Mouse (Mus musculus): ENCODE data around the gene Nap1l1. TPM values are rescaled to one million over a fixed set of nuclear protein-coding genes. Genes with fewer than 3 reads are reported as not detected.
"Not testable (repeated sequence)": the region's sequence is repeated elsewhere in the genome, so short reads cannot be mapped to it uniquely, and the experiment has no call there.

Gene Nap1l1
- polyA plus RNA-seq, 1 experiment: 96.6 TPM

DNA sequence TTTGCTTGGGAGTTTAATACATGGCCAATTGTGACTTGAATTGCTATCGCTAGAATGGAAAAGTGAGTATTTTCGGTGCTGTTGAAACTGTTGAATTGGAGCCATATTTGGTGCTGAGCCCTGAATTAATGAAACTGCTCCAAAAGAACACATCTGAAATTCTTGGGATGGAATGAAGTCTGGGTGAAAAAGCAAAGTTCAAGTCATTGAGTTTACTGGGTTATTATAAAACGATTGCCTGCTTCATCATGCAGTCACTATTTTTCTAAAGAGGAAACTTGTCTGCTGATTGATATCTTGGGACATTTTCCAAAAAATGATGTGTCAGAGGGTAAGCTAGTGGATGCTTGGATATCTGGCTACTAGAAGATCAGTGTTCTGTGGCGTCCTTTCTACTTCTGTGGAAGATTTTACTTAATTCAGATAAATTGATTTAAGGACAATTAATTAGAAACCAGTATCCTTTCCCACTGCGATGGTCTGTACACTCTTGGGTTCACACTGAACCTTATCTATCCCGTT is 4.0 kb downstream of the Nap1l1 start:
- no peaks in the 10 kb centered on the region for H3K27me3 ChIP-seq (replicated peaks)
- no peaks in the 10 kb centered on the region for H3K9me3 ChIP-seq
- TF ChIP-seq GATA1 (IDR thresholded peaks at IDR 0.05; ENCODE audit: borderline replicate concordance, low read length): no peak
- no peak for TF ChIP-seq FLI1 (IDR thresholded peaks at IDR 0.05; ENCODE audit: low read length)
- H3K4me1 ChIP-seq: peaks cover 77% of the 10 kb centered on the region
- H3K36me3 ChIP-seq (replicated peaks; ENCODE audit: low read length): peaks cover 43% of the 10 kb centered on the region
- no peak overlapping the region for H3K4me3 ChIP-seq (replicated peaks)

DNA sequence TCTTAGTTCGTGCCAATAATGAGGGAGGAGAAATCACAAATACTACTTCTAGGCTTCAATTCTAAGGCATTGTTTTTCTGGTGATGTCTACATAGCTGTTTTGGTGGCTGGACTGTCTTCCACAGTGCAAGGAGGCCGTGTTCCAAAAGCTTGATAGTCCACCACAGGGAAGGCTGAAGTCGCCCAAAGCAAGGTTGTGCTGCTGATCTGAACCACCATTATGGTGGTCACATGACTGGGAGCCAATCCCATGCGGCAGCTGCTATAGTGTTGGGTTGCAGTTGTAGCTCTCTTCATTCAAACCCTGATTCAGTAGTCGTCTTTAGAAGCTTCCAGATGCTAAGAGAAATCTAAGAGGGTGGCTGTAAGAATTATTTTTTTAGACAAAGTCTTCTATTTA is 6.6 kb downstream of the Nap1l1 start:
- H3K4me1 ChIP-seq: peaks cover 91% of the 10 kb centered on the region
- TF ChIP-seq GATA1 (IDR thresholded peaks at IDR 0.05; ENCODE audit: borderline replicate concordance, low read length) (no peak), FLI1 (IDR thresholded peaks at IDR 0.05; ENCODE audit: low read length) (no peak)
- no peaks in the 10 kb centered on the region for H3K9me3 ChIP-seq
- H3K4me3 ChIP-seq (replicated peaks): no peak overlapping the region
- no peaks in the 10 kb centered on the region for H3K27me3 ChIP-seq (replicated peaks)
- H3K36me3 ChIP-seq (replicated peaks; ENCODE audit: low read length): peaks cover 68% of the 10 kb centered on the region

DNA sequence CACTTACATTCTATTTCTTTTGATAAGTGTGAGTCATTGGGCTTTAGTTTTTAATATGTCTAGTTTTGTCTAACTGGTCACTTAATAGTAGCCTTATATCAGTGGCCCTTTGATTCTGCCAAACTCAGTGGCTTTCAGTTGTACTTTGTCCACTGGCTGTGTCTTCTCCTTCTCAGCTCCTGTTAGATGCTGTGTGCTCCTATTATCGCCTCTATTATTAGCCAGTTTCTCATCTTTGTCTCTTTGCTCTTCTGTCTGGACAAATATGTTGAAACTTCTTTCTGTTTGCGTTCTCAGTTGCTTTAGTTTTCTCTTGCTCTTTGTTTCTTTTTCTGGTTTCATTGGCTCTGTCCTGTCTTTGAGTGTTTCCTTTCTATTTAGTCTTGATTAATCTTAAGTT is 9.6 kb downstream of the Nap1l1 start:
- H3K9me3 ChIP-seq: no peaks in the 10 kb centered on the region
- TF ChIP-seq GATA1 (IDR thresholded peaks at IDR 0.05; ENCODE audit: borderline replicate concordance, low read length) (no peak), FLI1 (IDR thresholded peaks at IDR 0.05; ENCODE audit: low read length) (no peak)
- no peak overlapping the region for H3K4me3 ChIP-seq (replicated peaks)
- peaks cover 75% of the 10 kb centered on the region for H3K4me1 ChIP-seq
- peaks cover 85% of the 10 kb centered on the region for H3K36me3 ChIP-seq (replicated peaks; ENCODE audit: low read length)
- no peaks in the 10 kb centered on the region for H3K27me3 ChIP-seq (replicated peaks)

DNA sequence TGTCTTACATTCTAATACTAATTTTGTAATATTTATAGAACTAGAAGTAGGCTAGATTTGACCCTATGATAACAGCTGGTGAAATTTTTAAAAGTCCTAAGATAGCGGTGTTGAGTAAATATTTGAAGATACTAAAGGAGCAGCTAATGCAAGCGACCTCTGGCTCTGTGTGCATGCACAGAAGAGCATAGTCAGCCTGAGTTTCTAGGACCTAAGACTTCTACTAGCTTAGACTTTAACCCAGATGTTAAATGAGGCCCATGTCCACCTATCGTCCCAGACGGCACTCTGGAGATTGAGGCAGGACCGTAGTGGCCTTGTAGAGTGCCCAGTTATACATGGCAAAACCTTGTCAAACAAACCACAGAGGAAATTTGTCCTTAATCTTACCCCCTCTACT is 11.1 kb downstream of the Nap1l1 start:
- TF ChIP-seq FLI1 (IDR thresholded peaks at IDR 0.05; ENCODE audit: low read length) (no peak), GATA1 (IDR thresholded peaks at IDR 0.05; ENCODE audit: borderline replicate concordance, low read length) (no peak)
- Histone ChIP-seq H3K27me3 (replicated peaks) (no peaks in the 10 kb centered on the region), H3K4me3 (replicated peaks) (no peak overlapping the region), H3K9me3 (no peaks in the 10 kb centered on the region), H3K36me3 (replicated peaks; ENCODE audit: low read length) (peaks cover 92% of the 10 kb centered on the region), H3K4me1 (peaks cover 73% of the 10 kb centered on the region)

DNA sequence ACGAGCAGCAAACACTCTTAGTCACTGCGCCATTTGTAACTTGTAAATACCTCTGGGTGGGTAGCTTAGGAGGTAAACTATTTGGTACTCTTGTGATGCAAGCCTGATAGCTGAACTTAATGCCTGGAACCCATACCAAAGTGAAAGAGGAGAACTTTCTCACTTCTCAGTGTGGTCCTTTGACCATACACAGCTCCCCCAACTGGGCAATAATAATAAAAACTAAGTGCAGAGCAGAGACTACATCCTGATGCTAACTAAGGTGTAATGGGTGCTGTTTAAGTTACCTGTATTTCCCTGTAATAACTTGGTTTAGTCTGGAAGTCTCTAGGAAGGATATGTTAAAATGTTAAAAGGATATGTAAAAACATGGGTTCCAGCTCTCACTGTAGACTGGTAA is 15.8 kb downstream of the Nap1l1 start:
- H3K4me3 ChIP-seq (replicated peaks): no peak overlapping the region
- H3K4me1 ChIP-seq: peaks cover 47% of the 10 kb centered on the region
- no peaks in the 10 kb centered on the region for H3K27me3 ChIP-seq (replicated peaks)
- peaks cover 93% of the 10 kb centered on the region for H3K36me3 ChIP-seq (replicated peaks; ENCODE audit: low read length)
- H3K9me3 ChIP-seq: no peaks in the 10 kb centered on the region
- TF ChIP-seq FLI1 (IDR thresholded peaks at IDR 0.05; ENCODE audit: low read length) (no peak), GATA1 (IDR thresholded peaks at IDR 0.05; ENCODE audit: borderline replicate concordance, low read length) (no peak)

DNA sequence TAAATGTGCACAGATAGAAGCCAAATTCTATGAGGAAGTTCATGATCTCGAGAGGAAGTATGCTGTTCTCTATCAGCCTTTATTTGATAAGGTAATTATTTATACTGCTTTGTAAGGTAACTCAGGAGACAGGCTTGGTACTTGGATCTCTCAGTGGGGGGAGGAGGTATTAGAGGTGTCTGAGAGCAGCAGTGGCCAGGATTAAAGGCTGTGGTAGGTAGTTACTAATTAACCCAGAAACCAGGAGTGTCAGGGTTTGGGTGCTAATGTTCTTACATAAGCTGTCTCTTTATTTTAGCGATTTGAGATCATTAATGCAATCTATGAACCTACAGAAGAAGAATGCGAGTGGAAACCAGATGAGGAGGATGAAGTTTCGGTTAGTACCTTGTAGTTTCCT is 17.1 kb downstream of the Nap1l1 start:
- not testable (repeated sequence) for H3K9me3 ChIP-seq; H3K4me3 ChIP-seq (replicated peaks); H3K27me3 ChIP-seq (replicated peaks)
- Histone ChIP-seq H3K4me1 (peaks cover 34% of the 10 kb centered on the region), H3K36me3 (replicated peaks; ENCODE audit: low read length) (peaks cover 93% of the 10 kb centered on the region)

DNA sequence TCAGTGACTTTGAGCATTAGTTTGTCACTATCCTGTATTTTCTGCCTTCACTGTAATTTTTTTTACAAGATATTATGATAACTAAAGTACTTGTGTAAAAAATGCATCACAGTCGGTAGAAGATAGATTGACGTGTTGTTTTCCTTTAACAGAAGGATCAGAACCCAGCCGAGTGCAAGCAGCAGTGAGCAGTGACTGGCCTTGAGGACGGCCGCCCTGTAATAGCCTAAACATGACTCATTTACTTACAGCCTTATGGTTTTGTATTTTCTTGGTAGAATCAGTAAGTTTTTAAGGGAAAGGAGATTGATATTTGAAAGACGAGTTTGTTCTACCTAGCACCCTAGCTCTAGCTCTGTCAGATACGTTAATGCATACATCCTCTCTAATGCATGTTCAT is 22.9 kb downstream of the Nap1l1 start:
- peaks cover 74% of the 10 kb centered on the region for H3K36me3 ChIP-seq (replicated peaks; ENCODE audit: low read length)
- no peaks in the 10 kb centered on the region for H3K27me3 ChIP-seq (replicated peaks)
- TF ChIP-seq GATA1 (IDR thresholded peaks at IDR 0.05; ENCODE audit: borderline replicate concordance, low read length): no peak
- TF ChIP-seq FLI1 (IDR thresholded peaks at IDR 0.05; ENCODE audit: low read length): no peak
- peaks cover 5% of the 10 kb centered on the region; the same call in 1 of the 2 replicates for H3K4me1 ChIP-seq
- no peaks in the 10 kb centered on the region for H3K9me3 ChIP-seq
- no peak overlapping the region for H3K4me3 ChIP-seq (replicated peaks)

DNA sequence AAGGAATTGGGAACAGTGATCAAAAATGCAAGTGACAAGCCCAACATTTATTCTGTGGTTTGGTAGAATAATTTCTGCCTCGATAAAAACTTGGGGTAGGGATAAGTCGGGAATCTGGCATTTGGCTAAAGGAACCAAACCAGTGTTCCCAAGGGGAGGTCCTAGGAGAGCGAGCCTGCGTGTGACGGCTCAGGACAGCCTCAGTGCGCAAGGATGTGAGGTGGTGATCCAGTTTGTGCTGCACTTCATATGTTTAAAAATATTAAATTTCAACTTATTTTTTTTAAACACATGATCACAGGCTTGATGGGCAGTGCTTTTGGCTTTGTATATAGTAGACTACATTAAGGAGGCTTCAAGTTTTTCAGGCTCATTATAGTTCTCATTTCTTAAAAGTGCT is 26.9 kb downstream of the Nap1l1 start:
- Histone ChIP-seq H3K27me3 (replicated peaks) (no peaks in the 10 kb centered on the region), H3K4me3 (replicated peaks) (no peak overlapping the region)
- no peak for TF ChIP-seq GATA1 (IDR thresholded peaks at IDR 0.05; ENCODE audit: borderline replicate concordance, low read length)
- no peak for TF ChIP-seq FLI1 (IDR thresholded peaks at IDR 0.05; ENCODE audit: low read length)

DNA sequence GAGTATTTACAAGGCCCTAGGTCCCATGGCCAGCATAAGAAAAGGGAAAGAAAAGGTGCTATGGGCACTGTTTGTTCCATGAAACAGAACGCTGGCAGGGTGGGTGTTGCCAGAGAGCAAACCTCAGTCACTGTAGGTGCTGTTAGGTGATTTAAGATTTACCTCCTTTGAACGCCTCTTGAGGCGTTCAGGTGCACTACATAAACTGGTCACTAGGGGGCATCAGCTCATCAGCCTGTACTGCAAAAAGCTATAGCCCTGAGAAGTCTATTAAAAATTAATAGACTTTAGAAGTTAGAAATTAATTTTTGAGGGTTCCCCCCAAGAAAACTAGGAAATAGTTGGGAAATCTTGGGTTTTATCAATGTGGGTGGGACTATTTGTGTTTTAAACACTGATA is 30.0 kb downstream of the Nap1l1 start:
- peaks cover 44% of the 10 kb centered on the region for H3K4me1 ChIP-seq
- TF ChIP-seq FLI1 (IDR thresholded peaks at IDR 0.05; ENCODE audit: low read length) (no peak), GATA1 (IDR thresholded peaks at IDR 0.05; ENCODE audit: borderline replicate concordance, low read length) (no peak)
- H3K9me3 ChIP-seq: no peaks in the 10 kb centered on the region
- H3K4me3 ChIP-seq (replicated peaks): no peak overlapping the region
- H3K27me3 ChIP-seq (replicated peaks): no peaks in the 10 kb centered on the region
- peaks cover 9% of the 10 kb centered on the region for H3K36me3 ChIP-seq (replicated peaks; ENCODE audit: low read length)

More for the DNA sequence above, 26.9 kb downstream of the Nap1l1 start:
- Histone ChIP-seq H3K9me3 (no peaks in the 10 kb centered on the region), H3K4me1 (peaks cover 19% of the 10 kb centered on the region), H3K36me3 (replicated peaks; ENCODE audit: low read length) (peaks cover 38% of the 10 kb centered on the region)

DNA sequence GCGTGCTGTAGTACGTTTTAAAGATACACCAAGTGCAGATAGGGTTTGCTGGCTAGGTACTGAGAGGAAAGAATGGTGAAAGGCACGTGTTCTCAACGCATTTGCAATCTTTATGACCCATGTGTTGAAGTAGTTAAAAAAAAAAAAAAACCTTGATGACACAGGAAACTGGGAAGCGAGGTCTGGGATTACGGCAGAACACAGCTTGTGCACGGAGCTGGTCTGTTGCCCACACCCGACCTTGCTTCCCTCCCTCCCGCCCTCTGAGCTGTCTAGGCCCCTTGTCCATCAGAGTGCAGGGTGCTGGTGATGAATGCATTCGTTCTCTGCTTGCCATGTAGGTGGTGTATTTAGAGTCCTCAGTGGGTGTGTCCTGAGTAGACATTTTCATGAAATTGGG is 30.7 kb downstream of the Nap1l1 start:
- H3K4me1 ChIP-seq: peaks cover 47% of the 10 kb centered on the region
- no peak overlapping the region for H3K4me3 ChIP-seq (replicated peaks)
- no peaks in the 10 kb centered on the region for H3K9me3 ChIP-seq
- H3K27me3 ChIP-seq (replicated peaks): no peaks in the 10 kb centered on the region
- peaks cover 3% of the 10 kb centered on the region for H3K36me3 ChIP-seq (replicated peaks; ENCODE audit: low read length)
- TF ChIP-seq FLI1 (IDR thresholded peaks at IDR 0.05; ENCODE audit: low read length): no peak
- TF ChIP-seq GATA1 (IDR thresholded peaks at IDR 0.05; ENCODE audit: borderline replicate concordance, low read length): no peak

DNA sequence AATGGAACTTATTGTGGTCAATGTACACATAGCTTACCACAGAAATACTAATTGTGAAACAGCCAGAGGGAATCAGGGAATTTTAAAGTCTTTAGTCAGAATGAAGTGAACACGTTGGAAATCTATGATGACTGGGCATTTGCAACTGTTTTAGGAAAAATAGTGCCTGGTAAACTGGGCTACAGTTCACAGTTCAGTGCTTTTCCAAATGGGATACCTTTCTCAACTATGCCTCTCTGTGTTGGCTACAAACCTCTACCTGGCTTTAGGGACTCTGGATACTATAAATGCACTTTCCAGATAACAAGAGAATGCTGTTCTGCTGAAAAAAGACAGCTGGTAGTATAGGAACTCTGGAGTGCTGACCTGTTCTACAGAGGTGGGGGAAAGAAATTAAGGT is 31.6 kb downstream of the Nap1l1 start:
- TF ChIP-seq GATA1 (IDR thresholded peaks at IDR 0.05; ENCODE audit: borderline replicate concordance, low read length) (no peak), FLI1 (IDR thresholded peaks at IDR 0.05; ENCODE audit: low read length) (no peak)
- Histone ChIP-seq H3K36me3 (replicated peaks; ENCODE audit: low read length) (peaks cover 6% of the 10 kb centered on the region), H3K9me3 (no peaks in the 10 kb centered on the region), H3K27me3 (replicated peaks) (no peaks in the 10 kb centered on the region), H3K4me1 (peaks cover 56% of the 10 kb centered on the region), H3K4me3 (replicated peaks) (no peak overlapping the region)
